Mouse (Mus musculus) spleen, postnatal 4 days (tissue): ENCODE data around the gene Ndrg2.
"Not testable (repeated sequence)": the region's sequence is repeated elsewhere in the genome, so short reads cannot be mapped to it uniquely, and the experiment has no call there.

Source experiments
- DNase-seq, 2 experiments: peaks; one replicate each; pipeline ENCODE4 v3.0.0; 2022; ENCODE audit warnings: low spot score in 2 of 2

Gene Ndrg2

DNA sequence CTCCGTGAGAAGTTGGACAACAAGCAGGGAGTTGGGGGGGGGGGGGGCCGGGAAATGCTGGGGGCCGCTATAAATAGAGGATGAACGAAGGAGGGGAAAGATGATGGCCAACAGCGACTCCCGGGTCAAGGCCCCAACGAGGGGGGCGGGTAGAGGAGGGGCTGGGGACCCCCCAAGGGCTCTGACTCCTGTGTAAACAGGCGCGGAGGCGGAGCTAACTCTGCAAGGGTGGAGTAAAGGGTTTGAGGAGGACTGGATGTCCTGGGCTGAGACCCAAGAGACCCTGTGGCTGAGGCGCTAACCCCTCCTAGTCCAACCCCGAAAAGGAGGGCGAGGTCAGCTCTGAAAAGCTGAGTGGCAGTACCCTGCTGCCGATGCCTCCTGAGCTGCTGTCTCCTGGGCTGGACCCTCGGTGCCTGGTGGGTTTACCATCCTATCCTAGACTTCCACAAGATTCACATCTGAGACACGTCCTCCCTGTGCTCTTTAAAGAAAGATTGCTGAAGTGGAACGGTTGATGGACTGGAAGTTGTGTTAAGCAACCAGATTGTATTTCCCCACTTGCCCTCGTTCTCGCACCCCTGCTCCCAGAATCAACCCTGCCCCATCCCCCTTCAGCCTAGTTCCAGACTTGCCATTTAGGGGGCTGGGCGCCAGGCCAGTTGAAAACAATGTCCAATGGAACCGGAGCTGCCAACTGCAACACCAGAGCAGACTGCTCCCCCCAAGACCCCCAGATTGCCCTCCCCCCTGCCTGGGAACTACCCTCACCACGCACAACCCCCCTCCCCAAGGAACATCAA, at the start of gene Ndrg2:
Gene Ndrg2 (minus strand): TSS at position 199 of the 803 bp plus-strand sequence.
- peak in 1 of 2 experiments; percentile 15 for DNase-seq

DNA sequence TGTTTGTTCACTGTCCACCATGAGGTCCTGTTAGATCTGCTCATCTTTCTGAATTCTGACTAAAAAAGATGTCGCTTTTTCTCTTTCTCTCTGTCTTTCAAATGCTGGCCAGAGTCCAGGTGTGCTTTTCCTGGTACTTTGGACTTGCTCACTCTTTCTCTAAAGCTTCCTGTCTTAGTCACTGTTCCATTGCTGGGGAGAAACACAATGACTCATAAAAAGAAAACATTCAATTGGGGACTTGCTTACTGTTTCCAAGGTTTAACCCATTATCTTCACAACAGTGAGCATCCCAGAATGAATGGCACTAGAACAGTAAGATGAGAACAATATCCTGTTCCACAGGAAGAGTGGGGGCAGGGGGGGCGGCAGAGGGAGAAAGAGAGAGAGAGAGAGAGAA, 46.4 kb upstream of the Ndrg2 start:
- no peak for DNase-seq

DNA sequence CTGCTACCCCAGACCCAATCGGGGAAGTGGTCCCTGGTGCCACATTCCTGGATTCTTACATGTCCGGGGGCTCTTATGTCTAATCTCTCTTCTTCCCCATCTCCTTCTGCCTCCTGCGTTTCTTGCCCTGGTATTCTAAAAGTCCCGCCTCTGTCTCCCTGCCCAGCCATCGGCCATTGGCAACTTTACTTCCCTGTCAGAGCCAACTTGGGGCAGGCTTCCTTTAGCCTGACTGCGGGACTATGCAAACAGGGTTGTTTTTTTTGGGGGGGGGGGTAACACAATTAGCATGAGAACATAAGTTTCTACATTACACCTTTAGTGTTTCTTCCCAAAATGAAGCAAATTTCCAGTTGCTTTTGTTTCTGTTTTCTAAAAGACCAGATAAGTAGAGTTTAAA, 29.4 kb upstream of the Ndrg2 start:
- DNase-seq: no peak

DNA sequence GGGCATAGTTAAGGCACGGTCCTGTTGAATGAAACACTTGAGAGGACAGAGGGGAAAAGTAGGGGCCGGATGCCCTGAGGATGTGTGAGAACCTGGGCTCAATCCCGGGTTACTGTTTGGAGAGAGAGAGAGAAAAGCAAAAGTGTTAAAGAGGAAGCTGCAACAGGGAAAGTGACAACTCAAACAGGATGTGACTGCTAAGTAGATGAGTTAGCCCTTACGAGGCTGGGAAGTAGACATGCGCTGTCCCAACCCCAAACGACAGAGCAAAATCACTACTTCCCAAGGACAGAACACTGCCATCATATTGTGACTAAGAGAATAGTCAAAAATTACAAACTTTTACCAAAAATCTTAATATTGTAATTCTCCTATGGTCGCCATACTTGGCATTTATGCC, 28.3 kb upstream of the Ndrg2 start:
- no peak for DNase-seq

DNA sequence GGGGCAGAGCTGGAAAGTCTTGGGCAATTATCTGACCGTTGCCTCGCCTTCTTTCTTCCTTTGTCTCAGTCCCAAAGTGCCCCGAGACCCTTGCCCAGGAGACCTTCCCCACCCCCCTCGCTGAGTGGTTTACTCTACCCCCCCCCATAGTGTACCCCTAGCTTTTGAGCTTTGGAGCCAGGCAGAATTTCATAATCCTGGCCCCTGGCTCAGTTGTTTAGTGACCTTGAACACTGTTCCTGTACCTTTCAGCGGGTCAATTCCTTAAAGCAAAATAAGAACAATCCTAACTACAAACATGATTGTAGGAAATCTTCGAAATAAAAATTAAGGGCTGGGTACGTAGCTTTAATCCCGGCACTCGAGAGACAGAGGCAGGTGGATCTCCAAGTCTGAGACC, 27.6 kb upstream of the Ndrg2 start:
- DNase-seq: no peak

DNA sequence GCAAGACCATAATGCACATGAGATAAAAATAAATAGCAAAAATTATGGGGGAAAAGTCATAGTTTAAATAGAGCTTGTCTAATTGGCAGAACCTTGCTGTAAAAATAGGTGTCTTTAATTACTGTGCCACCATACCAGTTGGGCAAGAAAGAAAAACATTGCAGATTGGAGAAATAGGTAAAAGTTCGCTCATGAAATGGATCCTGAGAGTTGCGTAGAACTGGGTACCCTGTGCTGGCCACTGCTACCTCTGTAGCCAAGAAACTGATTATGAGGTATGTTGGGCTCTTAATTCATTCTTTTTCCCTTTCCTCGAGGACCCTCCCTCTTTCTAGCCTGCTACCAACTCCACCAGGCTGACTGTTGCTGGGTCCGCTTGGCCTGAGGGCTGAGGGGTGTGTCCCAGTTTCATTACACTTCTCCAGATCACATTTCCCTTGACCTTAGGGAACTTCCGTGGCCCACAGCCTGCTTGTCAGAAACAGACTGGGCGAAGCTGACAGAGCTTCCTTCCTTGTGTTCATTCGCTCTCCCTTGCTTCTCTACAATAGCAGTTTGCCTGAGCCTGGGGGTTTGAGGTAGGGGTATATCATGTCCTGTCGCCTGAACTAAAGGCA, 27.1 kb upstream of the Ndrg2 start:
- DNase-seq: no peak

DNA sequence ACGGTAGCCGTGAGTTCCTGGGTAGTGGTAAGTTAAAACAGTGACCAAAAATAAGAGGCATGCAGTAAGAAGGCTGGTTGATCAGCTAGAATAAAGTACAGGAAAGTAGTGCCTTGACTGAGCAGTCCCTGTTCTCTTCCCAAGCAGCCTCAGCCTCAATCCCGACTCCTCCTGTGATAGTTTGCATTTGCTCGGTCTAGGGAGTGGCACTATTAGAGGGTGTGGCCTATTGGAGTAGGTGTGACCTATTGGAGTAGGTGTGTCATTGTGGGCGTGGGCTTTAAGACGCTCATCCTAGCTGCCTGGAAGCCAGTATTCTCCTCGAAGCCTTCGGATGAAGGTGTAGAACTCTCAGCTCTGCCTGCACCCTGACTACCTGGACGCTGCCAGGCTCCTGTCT, 25.0 kb upstream of the Ndrg2 start:
- no peak for DNase-seq

DNA sequence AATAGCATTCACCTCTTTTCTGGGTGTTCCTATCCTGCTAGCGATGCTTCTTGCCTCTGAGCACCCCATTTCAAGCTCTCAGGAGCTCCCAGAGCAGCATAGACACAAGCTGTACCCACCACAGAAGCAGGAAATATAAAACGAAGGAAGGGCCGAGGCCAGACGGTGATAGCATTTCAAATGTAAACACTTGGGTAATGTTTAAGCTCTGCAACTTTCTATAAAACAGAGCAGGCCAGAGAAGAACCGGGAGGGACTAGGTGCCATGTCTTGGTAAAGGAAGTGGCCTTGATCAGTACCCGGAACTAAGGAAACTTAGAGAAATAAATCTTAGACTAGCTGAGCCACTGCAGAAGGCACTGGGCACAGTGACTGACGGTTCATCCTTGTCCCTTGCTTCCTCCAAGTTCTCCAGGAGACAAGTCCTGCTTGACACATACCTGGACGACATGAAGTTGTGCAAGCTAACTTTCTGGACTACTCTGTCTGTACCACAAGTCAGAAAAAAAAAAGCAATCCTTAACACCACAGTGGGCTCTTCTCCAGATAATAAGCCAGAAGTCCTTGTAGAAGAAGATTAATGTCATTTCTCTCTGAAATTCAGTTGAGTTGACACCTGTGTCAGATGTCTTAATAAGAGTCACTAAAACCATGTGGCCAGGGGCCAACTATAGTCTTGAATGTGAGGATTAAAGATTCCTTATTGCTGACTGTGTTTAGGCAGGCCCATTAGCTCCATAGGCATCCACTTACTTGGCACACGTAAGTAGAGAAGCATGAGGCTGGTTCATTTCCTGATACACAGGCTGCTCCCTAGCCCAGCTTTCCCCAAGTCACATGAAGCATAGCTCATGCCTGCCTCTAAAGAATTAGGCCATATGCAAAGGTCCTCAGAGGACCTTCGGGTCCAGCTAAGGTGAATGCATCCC, 18.4 kb upstream of the Ndrg2 start:
- DNase-seq: no peak

DNA sequence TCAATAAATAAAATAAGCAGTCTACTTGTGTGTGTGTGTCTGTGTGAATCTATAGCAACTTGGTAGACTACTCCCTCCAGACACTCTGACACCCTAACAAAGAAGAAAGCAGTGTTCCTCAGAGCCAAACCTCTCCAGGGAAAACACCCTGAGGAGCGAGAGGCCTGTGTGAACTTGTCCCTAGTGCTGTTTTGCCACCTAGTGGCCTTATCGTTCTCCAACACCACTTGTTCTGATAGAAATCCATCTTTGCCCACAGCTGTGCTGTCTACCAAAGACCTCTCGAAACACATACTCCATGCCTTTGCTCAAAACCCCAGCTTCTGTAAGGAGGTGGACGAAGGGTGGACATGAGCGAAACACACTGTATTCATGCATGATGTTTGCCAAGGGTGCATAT, 16.9 kb upstream of the Ndrg2 start:
- DNase-seq: no peak

DNA sequence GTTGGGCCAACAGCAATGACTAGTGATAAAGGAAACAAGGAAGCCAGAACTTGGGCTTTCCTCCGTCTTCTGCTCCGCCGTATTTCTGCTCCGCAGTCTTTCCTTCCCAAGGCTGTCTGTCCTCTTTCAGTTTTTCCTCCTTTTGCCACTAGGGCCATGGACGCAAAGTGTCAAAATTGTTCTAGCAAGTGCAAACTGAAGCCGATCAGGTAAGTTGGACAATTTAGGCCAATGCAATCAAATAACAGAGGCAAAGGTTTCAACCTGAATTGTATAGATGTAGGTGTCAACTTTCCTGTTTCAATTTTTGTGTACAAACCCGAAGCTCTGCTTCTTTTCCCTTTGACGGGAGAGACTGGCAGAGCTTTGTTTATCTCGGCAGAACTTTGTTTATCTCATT, 16.0 kb upstream of the Ndrg2 start:
- no peak for DNase-seq

DNA sequence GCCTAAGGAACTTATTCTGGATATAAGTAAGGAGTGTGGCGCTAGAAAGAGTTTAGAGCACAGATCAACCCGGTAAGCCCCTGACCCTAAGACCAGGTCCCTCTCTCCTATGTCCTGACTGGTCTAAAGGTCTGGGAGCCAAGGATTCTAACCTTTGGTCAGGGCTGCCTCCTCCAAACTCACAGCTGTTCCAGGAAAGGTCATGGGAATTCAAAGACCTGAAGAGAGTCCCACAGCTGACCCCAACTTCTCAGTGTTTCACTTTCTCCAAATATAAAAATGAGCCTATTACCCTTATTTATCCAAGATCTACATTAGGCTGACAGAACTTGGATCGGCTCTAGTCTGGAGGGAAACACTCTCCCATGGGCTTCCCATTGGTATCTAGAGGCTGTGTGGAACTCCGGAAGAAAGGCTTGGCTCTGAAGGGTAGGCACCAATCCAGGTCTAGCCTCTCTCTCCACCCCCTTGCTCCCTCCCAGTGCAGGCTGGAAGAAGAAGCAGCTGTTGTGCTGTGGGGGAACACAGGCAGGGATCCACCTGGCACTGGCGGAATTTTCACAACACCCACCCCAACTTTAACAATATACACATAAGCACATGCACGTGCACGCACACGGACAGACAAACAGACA, 15.5 kb upstream of the Ndrg2 start:
- DNase-seq: no peak

DNA sequence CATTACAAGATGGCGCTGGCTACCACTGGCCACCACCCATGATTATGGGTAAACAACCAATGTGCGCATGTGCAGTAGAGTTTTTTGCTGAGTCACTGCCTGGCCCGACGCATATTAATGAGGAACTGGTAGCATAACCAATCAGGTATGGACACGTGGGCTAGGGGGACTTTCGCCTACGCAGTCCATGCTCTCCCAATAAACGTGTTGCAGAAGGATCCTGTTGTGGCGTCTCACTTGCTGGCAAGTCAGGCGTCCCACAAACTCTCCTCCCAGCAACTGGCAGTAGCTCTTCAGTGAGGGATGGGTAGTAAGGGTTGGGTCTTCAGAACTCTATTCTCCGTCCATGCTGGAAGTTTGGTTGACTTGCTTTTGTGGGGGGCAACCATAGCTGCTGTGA, 13.0 kb upstream of the Ndrg2 start:
- DNase-seq: not testable (repeated sequence)

DNA sequence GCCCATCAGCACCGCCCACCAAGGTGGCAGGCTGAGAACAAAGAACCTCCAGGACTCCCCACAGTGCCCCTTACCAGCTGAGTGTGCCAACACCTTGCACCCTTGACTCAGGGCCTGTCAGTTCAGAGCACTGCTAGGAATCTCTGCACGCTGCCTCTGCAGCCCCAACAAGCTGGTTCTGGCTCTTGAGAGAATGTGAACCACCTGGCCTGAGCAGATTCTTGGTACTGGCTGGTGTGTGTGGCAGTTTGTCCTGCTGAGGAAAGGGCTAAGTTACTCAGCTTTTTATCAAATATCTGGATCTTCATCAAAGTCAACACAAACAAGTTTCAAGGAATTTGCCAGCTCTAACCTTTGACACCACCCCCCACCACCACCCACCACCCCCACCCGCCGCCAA, 9.5 kb upstream of the Ndrg2 start:
- no peak for DNase-seq

DNA sequence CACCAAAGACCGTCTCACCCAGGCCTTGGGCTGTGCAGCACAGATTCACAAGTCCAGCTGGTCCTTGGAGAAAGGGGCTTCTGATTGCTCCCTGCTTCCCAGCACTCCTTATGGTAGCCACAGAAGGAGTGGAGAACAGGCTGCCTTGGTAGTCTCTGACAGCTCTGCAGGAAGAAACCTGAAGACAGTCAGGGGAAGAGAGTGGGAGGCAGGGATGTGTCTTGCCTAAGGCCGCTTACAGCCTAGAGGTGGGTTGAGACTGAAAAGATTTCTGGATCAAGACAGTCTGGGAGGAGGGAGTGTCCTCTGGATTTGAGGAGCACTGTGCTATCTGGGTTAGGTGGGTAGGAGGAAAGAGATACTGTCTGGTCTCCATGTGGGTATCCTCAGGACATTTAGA, 9.0 kb upstream of the Ndrg2 start:
- DNase-seq: no peak

DNA sequence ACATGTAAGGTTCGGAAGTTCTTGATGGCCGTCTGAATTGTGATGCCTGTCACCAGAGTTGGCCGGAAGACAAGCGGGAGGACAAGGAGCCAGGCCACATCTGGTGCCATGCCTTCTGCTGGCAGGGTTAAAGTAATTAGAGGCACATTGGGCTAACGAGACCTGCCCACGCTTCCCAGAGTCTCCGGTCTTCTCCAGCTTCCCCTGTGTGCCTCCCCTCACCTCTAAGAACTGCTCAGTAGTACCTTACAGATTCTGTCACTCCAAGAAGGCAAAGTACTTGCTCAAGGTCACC, 8.6 kb upstream of the Ndrg2 start, which contains the start of gene Rnase13:
Gene Rnase13 (minus strand): TSS at position 203 of the 295 bp plus-strand sequence.
- DNase-seq: no peak

DNA sequence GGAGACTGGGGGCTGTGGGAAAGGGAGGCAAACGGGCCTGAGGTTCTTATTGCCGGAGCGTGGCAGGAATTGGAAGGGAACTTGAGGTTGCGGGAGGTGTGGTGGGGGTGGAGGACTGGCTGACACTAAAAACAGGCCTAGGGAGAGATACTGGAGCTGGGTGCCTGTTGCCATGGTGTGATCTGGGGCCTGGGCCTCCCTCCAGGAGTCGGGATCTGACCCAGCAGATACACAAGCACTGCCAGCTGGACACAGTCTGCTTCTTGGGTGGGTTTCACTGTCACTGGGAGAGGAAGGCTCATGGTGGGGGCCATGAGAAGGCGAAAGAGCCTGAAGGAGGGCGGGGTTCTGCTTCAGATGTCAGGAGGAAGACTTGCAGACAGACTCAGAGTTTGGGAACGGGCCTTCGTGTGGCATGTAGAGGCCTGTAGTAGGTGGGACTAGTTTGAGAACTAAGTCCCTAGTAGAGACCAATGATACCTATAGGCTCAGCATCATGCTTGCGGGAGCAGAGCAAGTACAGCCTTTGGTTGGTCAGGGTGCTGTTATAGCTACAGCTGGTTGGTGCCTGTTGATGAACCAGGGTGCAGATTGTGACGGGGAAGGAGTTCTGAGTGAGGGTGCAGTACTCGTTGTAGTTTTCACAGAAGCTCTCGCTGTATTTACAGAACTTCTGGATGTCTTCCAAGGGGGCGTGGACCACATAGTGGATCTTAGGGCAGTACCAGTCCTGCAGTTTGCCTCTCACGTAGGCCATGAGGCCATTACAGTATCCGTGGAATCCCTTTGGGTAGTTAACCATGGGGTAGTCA, 8.0 kb upstream of the Ndrg2 start:
- no peak for DNase-seq

DNA sequence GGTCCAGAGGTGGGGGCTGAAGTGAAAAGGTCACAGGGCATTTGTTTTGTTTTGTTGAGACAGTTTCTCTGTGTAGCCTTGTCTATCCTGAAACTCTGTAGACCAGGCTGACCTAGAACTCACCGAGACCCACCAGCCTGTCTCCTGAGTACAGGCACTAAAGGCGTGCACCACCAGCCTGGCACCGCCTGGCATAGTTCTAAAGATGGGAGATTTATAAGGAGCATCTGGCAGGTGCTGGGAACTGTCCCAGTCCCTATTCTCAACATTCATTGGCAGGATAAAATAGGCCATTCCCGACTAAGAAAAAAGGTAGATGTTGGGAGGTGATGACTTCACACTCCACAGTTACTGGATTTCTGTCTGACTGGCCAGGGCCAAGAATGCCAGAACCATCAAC, 5.0 kb upstream of the Ndrg2 start:
- no peak for DNase-seq

DNA sequence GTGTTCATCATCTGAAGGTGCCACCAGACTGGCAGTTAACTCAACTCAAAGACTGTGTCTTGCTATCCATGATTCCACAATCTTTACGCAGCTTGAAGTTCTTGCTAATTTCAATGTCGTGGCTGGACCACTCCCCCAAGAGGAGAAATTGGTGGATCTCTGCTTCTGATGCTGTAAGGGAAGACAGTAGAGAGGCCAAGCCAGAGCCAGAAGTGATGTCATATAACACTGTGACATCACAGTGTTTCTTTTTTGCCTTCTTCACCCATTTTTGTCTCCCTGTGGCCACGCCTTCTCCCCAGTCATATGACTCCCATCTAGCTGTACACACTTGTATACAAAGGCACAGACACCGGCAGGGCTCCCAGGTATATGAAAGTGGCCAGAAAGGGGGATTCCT, 4.2 kb upstream of the Ndrg2 start, which contains the start of gene Tppp2:
Gene Tppp2 (plus strand): TSS at position 301 of the 400 bp plus-strand sequence.
- no peak for DNase-seq

DNA sequence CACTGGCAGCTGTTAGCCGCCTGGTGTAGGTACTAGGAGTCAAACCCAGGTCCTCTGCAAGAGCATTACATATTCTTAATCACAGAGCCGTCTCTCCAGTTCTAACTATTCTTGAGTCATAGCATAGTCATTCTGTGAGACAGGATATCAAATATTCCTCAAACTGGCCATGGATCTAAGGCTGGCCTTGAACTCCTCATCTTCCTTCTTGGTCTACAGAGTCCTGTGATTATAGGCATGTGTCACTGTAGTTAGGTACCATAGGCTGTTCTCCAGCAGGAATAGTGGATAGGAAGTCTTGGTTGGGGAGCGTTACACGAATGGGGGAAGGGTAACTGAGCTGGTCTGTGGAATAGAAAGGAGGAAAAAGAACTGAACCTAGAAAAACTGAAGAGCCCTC, 2.6 kb upstream of the Ndrg2 start:
- DNase-seq: no peak

DNA sequence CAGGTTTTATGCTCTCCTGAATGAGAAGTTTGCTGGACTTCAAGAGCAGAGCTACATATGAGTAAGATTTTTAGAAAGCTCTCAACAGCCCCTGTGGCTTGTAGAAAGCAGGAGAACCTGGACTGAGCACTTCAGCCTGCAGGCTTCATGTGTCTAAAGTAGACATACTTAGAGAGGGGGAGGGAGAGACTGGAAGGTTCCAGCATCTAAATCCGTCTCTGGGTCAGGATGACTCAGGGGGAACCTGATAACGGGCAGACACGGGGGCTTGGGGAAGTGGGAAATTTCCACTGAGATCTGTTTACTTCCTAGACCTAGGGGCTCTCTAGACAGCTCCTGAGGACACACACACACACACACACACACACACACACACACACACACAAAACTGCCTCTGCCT, 1.1 kb upstream of the Ndrg2 start:
- DNase-seq: no peak
